Mouse (Mus musculus): Measurements from ENCODE around the gene Olfr727. TPM values are rescaled to one million over a fixed set of nuclear protein-coding genes. Genes with fewer than 3 reads are reported as not detected.

Olfr727 gene
- polyA plus RNA-seq (2012; rRNA removed), result not detected in 2 replicates

GRCm38 (mm10) chr14:50122886-50123285 lies at the start of gene Olfr727:
TSS of gene Olfr727 (plus strand) at chr14:50123186.

GRCm38 (mm10) chr14:50090853-50091252 lies 32.1 kb upstream of the Olfr727 start, which contains the start of gene Olfr726:
TSS of gene Olfr726 (minus strand) at chr14:50090953.

GRCm38 (mm10) chr14:50142580-50142979 lies 19.6 kb downstream of the Olfr727 start, which contains the start of gene Olfr728:
TSS of gene Olfr728 (minus strand) at chr14:50142680.

GRCm38 (mm10) chr14:50152810-50153209 lies 29.8 kb downstream of the Olfr727 start, which contains the start of gene Olfr729:
TSS of gene Olfr729 (minus strand) at chr14:50152910.

Other genes with a start within 250 kb of the Olfr727 start
- not detected in 2 replicates for gene Olfr722, start 221.2 kb upstream of the Olfr727 start, polyA plus RNA-seq (2012; rRNA removed)
- gene Olfr723, start 191.4 kb upstream of the Olfr727 start, polyA plus RNA-seq (2012; rRNA removed), result not detected in 2 replicates
- gene Olfr724, start 159.9 kb upstream of the Olfr727 start, polyA plus RNA-seq (2012; rRNA removed), result not detected in 2 replicates
- not detected in 2 replicates for gene Olfr725, start 82.8 kb upstream of the Olfr727 start, polyA plus RNA-seq (2012; rRNA removed)
- not detected in 2 replicates for gene Olfr726, start 32.2 kb upstream of the Olfr727 start, polyA plus RNA-seq (2012; rRNA removed)
- gene Olfr728, start 19.5 kb downstream of the Olfr727 start, polyA plus RNA-seq (2012; rRNA removed), result not detected in 2 replicates
- not detected in 2 replicates for gene Olfr729, start 29.7 kb downstream of the Olfr727 start, polyA plus RNA-seq (2012; rRNA removed)
- gene Olfr730, start 65.0 kb downstream of the Olfr727 start, polyA plus RNA-seq (2012; rRNA removed), result not detected in 2 replicates
- gene Olfr731, start 118.7 kb downstream of the Olfr727 start, polyA plus RNA-seq (2012; rRNA removed), result not detected in 2 replicates
- gene Olfr732, start 161.0 kb downstream of the Olfr727 start, polyA plus RNA-seq (2012; rRNA removed), result not detected in 2 replicates
- gene Olfr733, start 178.3 kb downstream of the Olfr727 start, polyA plus RNA-seq (2012; rRNA removed), result not detected in 2 replicates
- gene Olfr734, start 203.6 kb downstream of the Olfr727 start, polyA plus RNA-seq (2012; rRNA removed), result not detected in 2 replicates
- not detected in 2 replicates for gene Olfr735, start 225.7 kb downstream of the Olfr727 start, polyA plus RNA-seq (2012; rRNA removed)
- gene Tlr11, start 234.7 kb downstream of the Olfr727 start, polyA plus RNA-seq (2012; rRNA removed), result 0.21 and 0.36 TPM in 2 replicates